Mouse (Mus musculus) kidney, postnatal 14 days (tissue): ENCODE results near the gene Gm884.
"Not testable (repeated sequence)": the region's sequence is repeated elsewhere in the genome, so short reads cannot be mapped to it uniquely, and the experiment has no call there.

Source experiments
- DNase-seq: peaks from one replicate; pipeline ENCODE4 v3.0.0; 2022; ENCODE audit warnings: mixed read lengths

The Gm884 gene

GRCm38 (mm10) chr11:103634806-103635205, 13.9 kb upstream of the Gm884 start:
- DNase-seq = no peak

- no peak for DNase-seq
Measured at GRCm38 (mm10) chr11:103627453-103627852, 6.5 kb upstream of the Gm884 start.

- no peak for DNase-seq
Measured at GRCm38 (mm10) chr11:103610772-103611171, 10.2 kb downstream of the Gm884 start.

GRCm38 (mm10) chr11:103606611-103607010, 14.3 kb downstream of the Gm884 start:
- DNase-seq = no peak

GRCm38 (mm10) chr11:103578339-103578738, 42.6 kb downstream of the Gm884 start:
- DNase-seq = no peak

GRCm38 (mm10) chr11:103556021-103556420, 64.9 kb downstream of the Gm884 start:
- DNase-seq = peak; percentile 16

GRCm38 (mm10) chr11:103534973-103535372, 86.0 kb downstream of the Gm884 start:
- DNase-seq = not testable (repeated sequence)

GRCm38 (mm10) chr11:103512111-103512510, 108.8 kb downstream of the Gm884 start:
- no peak for DNase-seq

GRCm38 (mm10) chr11:103504497-103504896, 116.4 kb downstream of the Gm884 start, which contains the start of gene Lrrc37a:
Gene Lrrc37a, minus strand, starts transcription at chr11:103504597.
- no peak for DNase-seq
